Mouse (Mus musculus): ENCODE data around the gene Inppl1. TPM values are rescaled to one million over a fixed set of nuclear protein-coding genes. Genes with fewer than 3 reads are reported as not detected.

Inppl1 gene
- 100 to 1,000 TPM in 1 of 2 experiments, 10 to 100 TPM in 1; 89.5 to 100 TPM for total RNA-seq (2021)
- long read RNA-seq, experiment 1, full-length matches to known transcripts = 3 of 16 reads
- long read RNA-seq, experiment 1, partial matches to known transcripts = 8 of 16 reads
- long read RNA-seq, experiment 1, other reads (novel, unspliced or antisense) = 5 of 16 reads
- long read RNA-seq, experiment 2, full-length matches to known transcripts = 6 of 44 reads
- long read RNA-seq, experiment 2, partial matches to known transcripts = 23 of 44 reads
- long read RNA-seq, experiment 2, other reads (novel, unspliced or antisense) = 15 of 44 reads

DNA sequence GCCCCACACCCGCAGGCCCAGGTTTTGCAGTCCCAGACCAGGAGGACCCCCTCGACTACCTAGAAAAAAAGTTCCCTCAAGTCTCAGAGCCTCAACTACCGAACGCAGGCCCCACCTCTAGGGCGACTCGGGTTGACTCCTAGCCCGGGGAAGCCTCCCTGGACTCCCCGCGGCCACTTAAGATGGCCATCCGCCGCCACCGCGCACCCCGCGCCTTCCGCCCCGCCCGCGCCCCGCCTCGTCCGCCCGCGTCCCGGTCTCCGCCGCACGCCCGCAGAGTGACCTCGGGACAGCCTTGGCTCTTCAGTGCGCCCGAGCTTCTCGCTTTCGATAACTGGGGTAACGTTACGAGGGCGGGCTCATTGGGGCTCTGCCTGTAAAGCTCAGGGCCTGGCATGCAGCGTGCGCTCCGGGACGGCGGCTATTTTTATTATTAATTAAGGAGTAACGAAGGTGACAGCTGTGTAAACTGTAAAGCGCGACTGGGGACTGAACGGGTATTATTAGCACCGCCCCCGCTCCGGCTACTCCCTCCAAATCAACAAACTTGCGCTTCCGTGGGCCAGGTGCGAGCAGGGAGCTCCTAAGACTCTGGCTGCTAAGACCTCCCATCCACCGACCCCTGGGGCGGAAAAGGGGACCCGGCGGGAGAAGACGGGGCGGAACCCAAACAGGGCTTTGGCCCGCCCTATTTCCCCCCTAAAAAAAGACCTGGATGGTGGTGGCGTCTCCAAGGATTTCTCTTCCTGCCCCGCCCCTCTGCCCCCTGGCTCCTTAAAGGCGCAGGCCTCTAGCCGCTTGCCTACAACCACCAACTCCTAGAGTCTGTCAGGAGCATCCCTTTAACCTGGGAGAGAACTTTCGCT lies at the start of gene Inppl1:
TSS of gene Inppl1 (minus strand) at position 624 of the 866 bp plus-strand sequence.
- DNase-seq (ENCODE audit: low spot score in 2 of 2) = peak; percentile 53 to 76

DNA sequence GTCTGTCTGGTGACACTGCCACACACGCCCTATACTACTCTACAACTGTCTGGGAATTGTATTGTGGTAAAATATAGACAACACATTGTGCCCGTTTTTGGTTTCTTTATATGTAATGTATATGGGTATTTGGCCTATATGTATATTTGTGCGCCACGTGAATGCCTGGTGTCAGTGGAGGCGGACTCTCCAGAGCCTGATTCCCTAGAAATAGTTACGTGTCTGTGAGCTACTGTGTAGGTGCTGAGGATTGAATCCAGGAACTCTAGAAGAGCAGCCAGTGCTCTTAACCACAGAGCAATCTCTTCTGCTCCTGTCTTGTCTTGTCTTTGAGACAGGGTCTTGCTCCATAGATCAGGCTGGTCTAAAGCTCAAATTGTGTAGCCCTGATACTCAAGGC lies 48.2 kb upstream of the Inppl1 start:
- DNase-seq (ENCODE audit: low spot score in 2 of 2) = no peak

DNA sequence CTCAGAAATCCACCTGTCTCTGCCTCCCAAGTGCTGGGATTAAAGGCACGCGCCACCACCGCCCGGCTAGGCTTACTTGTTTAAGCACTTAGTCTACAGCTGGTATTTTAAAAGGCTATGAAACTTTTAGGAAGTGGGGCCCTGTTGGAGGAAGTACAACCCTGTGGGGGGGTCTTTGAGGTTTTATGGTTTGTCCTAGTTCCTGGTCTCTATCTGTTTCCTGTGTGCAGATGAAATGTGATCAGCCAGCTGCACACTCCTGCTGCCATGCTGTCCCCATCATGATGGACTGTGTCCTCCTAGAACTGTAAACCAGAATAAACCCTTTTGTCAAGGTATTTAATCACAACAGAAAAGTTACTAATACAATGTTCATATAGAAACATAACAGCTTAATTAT lies 46.1 kb upstream of the Inppl1 start:
- no peak for DNase-seq (ENCODE audit: low spot score in 2 of 2)

DNA sequence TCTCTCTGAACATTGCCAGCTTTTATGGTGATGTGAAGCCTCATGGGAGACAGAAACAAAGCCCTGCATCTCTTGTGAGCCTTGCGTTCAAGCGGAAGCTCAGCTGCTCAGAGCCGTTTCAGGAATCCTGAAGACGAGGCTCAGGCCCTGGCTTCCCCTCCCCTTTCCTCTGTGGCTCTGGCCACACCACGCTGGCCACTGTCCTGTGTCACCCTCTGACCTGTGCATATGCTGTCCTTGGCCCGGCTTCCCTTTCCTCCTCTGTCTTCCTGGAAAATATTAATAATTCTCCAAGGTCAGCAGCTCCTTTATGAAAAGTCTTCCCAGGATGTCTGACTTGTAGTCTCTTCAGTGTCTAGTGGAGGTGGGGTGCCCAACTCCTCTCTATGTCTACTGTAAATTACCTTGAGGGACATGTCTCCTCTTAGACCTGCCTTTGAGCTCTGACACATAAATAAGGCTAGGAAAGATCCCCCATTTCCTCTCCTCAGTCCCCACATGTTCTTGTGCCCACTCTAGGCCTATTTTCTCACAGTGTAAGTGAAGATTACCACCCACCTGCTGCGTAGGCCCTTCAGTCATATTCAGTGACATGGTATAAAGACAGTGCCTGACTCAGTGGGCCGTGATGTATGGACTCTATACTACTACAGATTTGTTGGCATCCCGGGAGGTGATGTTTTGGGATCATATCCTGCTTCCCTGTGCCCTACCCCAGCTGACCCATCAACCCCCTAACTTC lies 44.6 kb upstream of the Inppl1 start:
- DNase-seq (ENCODE audit: low spot score in 2 of 2) = no peak

DNA sequence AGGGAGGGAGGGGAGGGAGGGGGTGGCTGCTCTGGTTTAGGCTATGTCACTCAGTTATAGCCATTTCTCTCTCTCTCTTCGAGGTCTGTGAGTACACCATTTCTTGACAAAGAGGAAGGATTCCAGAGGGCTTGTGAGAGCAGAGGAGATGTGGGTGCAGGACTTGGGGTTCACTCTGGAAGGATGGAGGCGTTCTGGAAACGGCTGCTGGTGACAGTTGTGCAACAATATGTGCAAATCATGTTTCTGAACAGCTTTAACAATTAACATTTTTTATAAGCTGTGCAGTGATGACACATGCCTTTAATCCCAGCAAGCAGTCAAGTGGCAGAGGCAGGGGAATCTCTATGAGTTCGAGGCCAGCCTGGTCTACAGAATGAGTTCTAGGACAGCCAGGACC lies 42.8 kb upstream of the Inppl1 start:
- DNase-seq (ENCODE audit: low spot score in 2 of 2) = no peak

DNA sequence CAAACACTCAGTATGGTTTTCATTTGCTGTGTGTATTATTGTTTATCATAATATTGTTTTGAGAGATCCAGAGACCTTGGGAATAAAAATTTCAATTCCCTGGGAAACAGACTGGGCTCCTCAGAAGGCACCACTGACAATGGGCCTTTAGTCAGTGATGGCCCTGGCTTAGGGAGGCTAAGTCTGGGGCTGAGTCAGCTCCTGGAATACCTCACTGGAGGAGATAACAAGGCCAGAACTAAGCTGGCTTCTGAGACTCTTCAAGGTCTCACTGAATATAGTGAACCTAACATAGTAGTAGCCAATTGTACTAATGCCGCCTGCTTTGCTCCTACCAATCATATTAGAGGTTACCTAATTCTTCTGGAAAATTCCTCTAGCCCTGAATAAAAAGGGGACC lies 37.9 kb upstream of the Inppl1 start:
- no peak for DNase-seq (ENCODE audit: low spot score in 2 of 2)

DNA sequence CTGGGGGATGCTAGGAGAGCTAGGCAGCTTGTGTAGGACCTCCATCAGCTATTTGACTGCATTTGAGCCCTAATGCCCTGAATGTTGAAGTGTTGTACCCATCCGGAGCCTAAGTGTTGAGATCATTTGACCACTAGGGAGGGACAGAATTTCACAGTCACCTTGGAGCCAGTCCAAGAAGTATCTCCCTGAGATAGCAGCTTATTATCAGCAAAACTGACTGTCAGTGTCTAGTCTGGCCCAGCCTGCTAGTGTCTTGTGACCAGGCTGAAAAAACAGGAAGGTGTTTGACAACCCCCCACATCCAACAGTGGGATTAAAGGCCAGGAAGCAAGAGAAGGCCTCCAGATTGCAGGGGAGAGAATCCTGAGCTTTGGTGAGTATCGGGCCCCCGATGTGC lies 33.3 kb upstream of the Inppl1 start:
- no peak for DNase-seq (ENCODE audit: low spot score in 2 of 2)

DNA sequence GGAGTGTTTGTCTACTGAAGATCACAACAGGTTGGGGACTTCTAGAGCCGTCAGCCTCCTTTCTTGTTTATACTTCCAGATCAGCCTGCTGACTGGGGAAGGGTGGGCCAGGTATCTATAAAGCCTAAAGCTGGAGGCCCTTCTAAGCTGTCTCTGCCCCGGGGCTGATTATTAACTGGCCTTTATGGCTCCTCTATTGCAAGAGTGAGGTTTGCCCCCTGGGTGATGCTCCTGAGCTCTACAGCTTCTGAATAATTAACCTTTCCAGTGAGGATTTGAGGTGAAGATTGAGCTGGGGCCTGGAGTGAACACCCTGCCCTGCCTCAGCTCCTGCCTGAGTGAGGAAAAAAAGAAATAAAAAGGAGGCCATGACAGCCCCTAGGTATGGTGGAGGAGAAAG lies 32.6 kb upstream of the Inppl1 start, which contains the start of gene Folr1:
TSS of gene Folr1 (minus strand) at position 160 of the 400 bp plus-strand sequence.
- no peak for DNase-seq (ENCODE audit: low spot score in 2 of 2)

DNA sequence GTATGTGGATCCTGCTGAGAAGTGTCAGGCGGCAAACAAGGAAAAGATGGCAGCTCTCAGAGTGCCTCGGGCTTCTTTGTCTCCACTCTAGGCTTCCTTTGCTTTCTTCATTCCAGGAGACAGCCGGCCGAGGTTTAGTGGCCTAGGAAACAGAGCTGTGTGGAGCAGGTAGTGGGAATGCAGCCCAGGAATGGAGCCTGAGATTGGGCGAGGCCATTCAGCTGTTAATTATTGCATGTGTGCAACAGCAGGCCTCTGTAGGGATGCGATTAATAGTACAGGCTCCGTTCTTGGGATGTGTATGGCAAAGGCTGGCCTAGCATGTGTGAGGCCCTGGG lies 31.1 kb upstream of the Inppl1 start:
- DNase-seq (ENCODE audit: low spot score in 2 of 2) = no peak

DNA sequence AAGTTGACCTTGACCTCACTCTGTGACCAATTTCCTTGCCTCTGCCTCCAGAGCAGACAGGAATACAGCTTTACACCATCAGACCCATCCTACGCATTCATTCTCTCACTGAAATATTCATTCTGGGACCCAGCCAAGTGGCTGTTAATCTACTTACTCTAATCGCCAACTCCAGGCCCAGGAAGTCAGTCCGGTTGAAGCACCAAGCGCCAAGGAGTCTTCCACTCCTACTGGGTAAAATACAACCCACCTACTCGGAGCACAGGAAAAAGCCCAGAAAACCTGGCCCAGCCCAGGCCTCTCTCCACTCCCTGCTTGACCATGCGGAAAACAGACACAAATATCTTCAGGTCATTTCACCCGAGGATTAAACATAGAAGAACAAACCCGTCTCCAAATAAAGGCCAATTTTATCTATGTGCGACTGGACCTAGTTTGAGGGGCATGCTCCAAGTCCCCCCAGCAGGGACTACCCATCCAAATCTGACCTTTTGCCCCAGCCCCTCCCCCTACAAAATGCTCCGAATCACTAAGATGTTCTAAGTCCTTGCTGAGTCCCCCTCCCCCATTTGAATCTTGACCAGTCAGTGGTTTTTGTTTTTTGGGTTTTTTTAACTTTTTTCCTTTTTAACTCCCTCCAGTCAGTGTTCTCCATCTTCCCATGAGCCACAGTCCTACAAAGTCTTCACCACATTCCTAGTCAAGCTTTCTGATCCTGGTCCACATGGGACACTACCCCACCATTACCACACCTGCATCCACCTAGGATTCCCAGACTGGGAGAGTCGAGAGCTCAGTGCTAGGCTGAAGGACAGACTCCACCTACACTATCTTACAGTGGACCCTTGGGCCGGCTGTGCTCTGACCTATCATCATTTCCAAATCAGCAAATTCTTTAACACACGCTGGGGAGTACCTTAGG lies 30.5 kb upstream of the Inppl1 start:
- DNase-seq (ENCODE audit: low spot score in 2 of 2) = no peak

DNA sequence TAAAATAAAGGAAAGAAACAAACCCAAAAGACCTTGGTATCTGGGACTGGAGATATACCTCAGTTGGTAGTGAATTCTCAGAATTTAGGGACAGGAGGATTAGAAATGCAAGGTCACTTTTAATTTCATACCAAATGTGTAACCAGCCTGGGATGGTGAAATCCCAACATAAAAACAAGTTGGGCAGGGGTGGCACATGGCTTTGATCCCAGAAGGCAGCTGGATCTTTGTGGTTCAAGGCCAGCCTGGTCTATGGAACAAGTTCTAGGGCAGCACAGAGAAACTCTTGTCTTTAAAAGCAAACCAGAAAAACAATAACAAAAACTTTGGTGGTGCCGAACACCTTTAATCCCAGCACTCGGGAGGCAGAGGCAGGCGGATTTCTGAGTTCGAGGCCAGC lies 29.5 kb upstream of the Inppl1 start:
- DNase-seq (ENCODE audit: low spot score in 2 of 2) = no peak

DNA sequence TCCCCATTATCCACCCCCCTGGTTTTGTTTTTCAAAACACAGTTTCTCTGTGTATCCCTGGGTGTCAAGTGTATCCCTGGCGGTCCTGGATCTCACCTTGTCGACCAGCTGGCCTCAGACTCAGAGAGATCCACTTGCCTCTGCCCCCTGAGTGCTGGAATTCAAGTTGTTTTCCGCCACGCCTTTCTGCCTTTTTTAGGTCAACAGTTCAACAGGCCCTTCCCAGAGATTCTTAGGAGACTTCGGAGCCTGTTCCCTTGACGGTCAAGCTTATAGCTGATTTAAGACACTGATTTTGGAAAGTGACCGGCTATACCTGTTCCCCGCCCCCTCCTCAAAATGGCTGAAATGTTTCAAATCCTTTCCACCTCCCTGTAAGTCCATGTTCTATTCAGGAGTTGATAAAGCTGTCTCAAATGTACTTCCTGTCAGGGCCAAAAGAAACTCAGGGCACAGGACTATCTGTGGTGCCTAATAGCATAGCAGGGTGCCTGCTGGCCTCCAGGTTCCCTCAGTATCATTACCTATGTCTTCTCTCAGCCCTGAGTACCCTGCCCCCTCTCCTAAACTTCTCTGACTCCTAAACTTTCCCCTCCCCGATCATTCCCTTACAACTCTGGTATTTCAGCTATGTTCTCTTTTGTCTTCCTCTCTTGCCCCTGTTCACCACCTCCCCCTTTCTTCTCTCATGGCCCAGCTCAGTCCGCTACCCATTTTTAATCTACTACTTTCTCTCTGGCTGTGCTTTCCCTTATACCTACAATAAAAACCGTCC lies 28.6 kb upstream of the Inppl1 start:
- DNase-seq (ENCODE audit: low spot score in 2 of 2) = no peak

DNA sequence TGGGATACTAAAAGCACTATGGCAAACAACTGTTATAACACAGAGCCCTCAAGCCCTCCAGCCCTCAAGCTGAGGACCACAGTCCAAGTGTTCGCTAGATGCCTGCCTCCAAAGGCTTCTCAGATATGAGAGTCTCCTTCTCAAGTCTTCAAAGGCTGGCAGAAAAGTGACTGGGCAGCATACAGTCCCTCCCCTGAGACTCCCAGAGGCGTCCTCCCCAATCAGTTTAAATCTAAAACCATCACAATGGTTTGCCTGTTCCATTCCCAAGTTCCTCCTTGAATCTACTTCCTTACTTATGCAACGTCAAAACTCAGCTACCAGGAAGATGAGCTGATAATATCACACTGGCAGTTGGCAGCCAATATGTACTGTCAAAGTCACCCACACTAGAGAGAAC lies 25.4 kb upstream of the Inppl1 start, which contains the start of gene Anapc15:
TSS of gene Anapc15 (plus strand) at position 301 of the 400 bp plus-strand sequence.
- DNase-seq (ENCODE audit: low spot score in 2 of 2) = no peak

DNA sequence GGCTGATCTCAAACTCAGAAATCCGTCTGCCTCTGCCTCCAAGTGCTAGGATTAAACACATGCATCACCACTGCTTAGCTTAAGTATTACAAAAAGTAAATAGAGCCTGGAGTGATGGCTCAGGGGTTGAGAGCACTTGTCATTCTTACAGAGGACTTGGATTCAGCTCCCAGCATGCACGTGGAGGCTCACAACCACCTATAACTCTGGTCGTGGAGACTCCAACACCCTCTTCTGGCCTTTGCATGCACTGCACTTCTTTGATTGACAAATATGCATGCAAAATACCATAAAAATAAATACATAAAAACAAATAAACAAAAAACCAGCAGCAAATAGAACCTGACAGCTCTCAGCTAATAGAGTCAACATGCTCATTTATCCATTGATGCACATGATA lies 24.3 kb upstream of the Inppl1 start:
- DNase-seq (ENCODE audit: low spot score in 2 of 2) = no peak

DNA sequence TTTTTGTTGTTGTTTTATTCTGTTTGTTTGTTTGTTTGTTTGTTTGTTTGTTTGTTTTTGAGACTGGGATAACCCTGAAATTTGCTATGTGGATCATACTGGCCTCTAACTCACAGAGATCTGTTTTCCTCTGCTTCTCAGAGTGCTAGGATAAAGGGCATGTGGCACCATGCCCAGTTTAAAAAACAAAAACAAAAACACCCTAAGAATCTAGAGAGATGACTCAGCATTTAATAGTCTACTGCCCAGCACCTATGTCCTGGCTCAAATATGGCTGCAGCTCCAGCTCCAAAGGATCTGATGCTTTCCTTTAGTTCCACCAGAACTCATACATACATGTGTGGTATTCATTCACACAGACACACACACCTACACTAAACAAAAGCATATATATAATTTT lies 22.9 kb upstream of the Inppl1 start:
- DNase-seq (ENCODE audit: low spot score in 2 of 2) = no peak

DNA sequence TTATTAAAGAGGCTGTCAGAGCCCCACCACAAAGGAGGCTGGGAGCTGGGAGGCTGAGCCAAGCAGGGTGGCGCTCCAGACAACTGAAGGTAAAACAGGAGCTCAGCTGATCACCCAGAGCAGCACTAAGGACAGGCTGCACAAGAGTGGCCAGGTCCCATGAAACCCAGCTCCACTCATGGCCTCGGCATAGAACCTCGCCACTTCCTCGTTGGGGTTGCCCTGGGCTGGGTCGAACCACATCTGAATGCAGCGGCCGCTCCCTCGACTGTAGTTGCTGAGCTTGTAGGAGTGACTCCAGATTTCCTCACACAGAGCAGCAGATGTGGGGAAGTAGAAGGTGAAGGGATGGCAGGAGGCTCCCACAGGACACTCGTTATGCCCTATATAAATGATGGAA lies 20.3 kb upstream of the Inppl1 start:
- DNase-seq (ENCODE audit: low spot score in 2 of 2) = no peak

DNA sequence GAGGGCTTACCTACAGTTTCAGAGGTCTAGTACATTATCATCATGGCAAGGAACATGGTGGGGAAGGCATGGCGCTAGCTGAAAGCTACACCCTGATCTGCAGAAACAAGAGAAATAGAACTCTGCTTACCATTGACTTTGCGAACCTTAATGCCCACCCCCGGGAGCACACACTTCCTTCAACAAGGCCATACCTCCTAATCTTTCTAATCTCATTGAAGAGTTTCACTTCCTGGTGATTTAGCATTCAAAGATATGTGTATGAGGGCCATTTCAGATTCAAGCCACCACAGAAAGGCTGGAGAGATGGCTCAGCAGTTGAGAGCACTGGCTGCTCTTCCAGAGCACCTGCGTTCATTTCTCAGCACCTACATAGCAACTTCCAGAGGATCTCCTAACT lies 19.1 kb upstream of the Inppl1 start, which contains the start of gene Folr2:
TSS of gene Folr2 (minus strand) at position 101 of the 400 bp plus-strand sequence.
- no peak for DNase-seq (ENCODE audit: low spot score in 2 of 2)

DNA sequence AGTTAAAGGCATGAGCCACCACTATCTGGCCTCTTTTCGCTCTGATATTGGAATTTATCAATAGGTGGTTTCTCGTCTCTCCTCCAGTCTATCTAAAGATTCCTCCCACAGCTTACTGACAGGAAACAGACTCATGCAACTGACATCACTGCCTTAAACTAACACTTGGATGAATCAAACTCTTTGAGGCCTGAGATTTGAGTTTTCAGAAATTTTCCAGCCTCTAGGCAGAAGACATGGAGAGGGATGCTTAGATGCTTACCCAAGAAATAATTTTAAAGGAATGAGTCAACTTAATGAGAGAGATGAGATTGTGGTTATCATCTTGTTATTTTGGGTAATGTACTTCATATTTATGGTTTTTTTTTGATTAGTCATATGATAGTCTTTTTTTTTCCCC lies 15.8 kb upstream of the Inppl1 start:
- no peak for DNase-seq (ENCODE audit: low spot score in 2 of 2)

DNA sequence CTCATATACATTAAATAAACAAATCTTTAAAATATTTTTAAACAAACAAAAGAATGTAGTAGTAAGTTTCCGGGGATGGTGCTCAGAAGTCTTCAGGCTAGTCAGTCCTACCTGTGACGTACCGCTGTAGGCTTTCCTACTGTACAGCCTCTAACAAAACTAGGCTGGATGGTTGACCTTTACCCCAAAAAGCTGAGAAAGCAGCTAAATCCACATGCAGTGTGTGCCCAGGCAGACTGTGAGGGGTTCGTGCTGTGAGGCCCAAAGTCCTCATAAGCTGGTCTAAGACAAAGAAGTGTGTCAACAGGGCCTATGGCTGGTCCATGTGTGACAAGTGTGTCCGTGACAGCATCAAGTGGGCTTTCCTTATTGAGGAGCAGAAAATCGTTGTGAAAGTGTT lies 14.8 kb upstream of the Inppl1 start:
- no peak for DNase-seq (ENCODE audit: low spot score in 2 of 2)

DNA sequence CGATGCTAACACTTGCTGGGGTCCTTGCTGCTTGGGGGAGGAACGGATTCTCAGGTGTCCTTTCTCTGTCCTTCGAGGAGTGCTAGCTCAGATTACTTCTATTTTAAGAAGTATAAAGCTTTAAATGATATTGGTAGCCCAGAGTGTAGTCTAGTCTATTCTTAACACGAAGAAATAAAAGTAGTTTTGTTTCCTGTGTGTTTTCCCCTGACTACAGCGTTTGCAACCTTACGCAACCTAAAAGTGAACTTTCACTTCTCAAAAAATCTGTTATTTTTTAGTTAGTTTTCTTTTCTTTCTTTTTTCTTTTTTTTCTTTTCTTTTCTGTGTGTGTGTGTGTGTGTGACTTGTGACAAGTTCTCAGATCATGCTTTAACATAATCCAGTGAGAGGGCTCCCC lies 13.7 kb upstream of the Inppl1 start:
- DNase-seq (ENCODE audit: low spot score in 2 of 2) = no peak

Measured in adrenal gland, postnatal 4 days (tissue).